Mouse (Mus musculus): ENCODE measurements around the gene Akap7.

The Akap7 gene

DNA sequence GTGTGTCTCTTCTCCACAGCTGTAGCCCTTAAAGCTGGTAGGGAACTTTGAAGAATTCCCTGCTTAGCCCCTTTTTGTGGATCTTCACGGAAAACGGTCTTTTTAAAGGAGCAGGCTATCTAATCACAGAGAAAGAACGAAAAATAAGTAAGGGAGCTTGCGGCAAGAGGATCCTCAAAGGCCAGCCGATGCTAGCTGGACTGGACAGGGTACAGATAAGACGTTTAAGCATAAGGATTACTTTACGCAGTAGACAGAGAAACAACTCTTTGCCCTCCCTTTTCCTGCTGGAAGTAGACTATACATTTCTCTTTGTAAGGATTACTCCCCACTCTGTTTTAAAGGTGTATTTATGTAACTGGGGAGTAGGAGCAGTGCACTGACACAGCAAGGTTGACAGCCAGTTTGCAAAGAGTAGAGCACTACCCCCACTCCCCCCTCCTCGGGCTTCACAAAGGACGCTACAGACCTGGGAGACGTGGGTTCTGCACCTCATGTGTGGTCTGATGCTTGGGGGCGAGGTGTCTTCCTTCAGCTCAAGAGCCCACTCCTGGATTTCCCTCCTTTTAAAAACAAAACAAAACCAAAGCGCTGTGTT is 9.9 kb downstream of the Akap7 start:
- DNase-seq (ENCODE audit: low spot score): no peak

DNA sequence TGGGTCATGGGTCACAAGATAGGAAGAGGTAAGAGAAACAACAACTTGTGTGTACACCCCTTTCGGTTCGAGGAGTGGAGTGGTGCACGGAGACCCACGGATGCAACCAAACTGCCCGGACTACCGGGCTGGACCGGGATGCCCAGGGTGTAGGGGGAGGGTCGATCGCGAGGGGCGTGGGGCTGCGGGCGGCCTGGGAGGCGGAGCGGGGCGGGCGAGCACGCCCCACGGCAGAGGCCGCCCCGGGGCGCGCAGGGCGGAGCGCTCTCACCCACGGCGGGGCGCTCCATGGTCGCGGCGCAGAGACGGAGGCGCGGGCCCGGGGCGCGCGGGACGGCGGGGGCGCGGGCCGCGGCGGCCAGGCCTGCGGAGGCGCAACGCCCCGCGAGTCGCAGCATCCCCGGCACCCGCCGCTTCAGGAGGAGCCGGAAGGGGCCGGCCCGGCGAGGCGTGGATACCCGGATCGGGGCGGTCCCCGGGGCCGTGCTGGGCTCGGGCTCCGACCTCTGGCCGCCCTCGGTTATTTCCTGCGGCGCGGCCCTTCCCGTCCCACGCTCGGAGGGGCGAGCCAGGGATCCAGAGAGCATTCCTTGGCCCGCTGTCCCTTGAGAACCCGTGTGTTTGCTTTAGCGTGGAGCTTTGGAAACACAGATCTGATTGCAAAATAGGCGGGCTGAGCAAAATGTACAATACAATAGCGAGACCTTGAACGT is 10.9 kb downstream of the Akap7 start:
- DNase-seq (ENCODE audit: low spot score): peak; percentile 91

DNA sequence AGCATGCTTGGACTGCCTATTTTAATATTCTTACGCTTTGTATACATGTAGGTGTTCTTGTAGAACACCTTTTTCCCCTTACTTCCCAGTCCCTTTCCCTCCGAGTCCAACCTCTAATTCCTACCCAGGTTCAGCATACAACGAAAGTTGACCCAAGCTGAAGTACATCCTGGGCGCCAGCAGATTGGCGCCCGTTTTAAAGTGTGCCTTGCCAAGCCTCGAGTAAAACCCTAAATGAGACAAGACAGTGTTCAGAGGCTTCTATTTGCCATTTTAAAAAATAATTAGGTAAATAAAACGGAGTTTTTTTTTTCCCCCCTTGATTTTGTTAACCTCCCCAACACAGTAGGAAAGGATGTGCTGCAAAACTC is 11.4 kb downstream of the Akap7 start:
- no peak for DNase-seq (ENCODE audit: low spot score)

DNA sequence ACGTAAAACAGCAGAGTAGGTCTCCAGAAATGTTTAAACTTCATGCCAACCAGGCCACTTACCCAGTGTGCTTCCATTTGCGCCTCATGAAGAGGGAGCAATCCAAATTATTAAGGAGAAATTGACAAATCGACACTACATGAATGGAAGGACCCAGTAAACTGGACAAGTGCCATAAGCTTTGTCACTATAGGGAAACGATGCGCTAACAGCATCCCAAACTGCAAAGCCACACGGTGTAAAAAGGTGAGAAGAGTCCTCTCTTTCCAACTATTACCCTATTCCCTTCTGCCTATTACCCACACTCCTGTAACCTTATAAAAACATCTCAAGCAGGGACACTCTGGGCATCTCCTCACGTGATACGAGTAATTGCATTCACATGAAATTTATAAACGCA is 11.8 kb downstream of the Akap7 start:
- no peak for DNase-seq (ENCODE audit: low spot score)

DNA sequence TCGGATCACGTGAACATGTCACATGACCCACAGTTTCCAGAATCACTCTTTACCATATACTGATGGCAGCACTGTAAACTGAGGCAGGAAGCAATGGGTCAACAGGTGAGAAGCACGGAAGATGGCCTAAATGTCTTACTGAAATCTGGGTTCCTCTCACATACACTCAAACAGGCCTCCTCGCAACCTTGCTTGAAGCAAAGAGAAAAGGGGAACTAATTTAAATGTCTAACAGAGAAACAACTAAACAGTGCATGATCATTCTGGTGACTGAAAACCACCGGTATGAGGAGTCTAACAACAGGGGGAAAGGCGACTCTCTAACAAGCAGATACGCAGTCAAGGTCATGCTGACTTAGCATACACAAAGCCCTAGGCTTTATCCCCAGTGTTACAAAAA is 12.7 kb downstream of the Akap7 start:
- no peak for DNase-seq (ENCODE audit: low spot score)

DNA sequence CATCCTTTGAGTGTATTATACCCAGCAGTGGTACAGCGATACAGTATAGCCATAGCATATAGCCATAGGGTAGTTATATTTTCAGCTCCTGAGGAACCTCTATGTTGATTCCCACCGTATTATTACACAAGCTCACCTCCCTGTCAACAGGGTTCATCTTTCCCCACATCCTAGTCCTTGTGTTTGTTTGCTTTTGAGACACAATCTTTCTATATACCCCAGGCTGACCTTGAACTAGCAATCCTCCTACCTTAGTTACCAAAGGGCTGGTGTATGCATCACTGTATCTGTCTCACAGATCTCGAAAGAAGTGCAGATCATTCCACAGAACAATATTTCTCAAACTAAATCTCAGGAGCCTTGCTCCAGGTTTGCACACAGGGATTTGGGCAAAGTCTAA is 13.9 kb downstream of the Akap7 start:
- DNase-seq (ENCODE audit: low spot score): no peak

DNA sequence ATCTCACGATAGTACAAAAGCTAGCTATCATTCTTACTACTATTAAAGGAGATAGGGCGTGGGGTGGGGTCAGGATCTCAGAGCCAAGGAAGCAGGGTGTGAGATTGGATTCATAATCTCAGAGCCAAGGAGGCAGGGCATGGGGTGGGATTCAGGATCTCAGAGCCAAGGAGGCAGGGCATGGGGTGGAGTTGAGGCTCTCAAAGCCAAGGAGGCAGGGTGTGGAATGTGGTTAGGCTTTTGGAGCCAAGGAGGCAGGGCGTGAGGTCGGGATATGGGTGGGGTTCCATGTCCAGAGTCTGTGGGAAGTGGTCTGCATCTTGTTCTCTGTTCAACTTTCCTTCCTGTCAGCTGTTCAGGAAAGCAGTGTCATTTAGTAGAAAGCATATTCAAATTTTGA is 16.6 kb downstream of the Akap7 start:
- no peak for DNase-seq (ENCODE audit: low spot score)

DNA sequence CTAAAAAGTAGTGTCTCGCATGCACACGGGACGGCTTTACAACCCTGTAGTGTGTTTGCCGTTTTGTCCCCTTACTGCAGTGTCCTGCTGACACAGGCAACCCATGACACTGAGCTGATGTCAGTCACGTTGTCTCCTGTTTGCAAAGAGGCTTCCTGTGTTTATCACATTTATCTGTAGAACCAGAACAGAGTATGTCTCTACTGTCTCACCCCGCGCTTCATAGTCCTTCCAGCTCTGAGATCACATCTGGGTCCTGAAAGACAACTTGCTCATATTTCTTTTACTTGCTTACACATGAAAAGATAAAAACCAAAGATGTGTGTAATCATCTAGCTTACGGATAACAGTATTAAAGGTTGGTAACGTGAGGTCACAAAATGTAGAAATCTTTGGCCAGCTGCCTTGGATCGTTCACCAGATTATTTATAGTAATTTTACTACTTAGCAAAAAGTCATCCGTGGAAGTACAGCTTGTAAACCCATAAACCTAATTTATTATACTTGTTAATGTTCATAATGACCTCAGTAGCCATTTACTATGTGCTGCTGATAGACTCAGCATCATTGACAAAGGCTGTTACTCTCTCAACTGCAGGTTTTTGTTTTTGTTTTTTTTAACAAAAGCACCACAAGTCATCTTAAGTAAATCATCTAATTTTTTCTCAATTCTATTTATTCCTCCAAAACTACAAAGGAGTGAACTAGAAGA is 22.4 kb downstream of the Akap7 start:
- DNase-seq (ENCODE audit: low spot score): no peak

DNA sequence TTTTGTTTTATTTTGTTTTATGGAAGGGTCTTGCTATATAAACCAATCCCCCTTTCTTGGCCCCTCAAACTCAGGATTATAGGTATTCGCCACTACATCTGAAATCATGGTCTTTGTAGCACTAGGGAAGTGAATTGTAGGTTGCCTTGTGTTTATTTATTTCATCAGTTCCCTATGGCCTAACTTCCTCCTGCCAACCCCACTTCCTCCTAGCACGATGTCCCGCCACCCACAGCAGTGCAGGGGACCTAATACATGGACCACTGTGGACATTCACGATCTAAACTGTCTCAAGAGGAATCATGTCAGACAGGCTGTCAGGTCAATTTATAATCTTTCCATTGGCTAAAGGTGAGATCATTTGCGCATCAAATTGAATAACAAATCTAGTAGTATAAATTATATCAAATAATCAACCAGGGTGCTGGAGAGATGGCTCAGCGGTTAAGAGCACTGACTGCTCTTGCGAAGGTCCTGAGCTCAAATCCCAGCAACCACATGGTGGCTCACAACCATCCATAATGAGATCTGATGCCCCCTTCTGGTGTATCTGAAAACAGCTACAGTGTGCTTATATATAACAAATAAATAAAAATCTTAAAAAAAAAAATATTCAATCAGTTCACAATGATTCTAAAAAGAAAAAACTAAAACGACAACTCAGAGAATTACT is 23.1 kb downstream of the Akap7 start:
- DNase-seq (ENCODE audit: low spot score): no peak

DNA sequence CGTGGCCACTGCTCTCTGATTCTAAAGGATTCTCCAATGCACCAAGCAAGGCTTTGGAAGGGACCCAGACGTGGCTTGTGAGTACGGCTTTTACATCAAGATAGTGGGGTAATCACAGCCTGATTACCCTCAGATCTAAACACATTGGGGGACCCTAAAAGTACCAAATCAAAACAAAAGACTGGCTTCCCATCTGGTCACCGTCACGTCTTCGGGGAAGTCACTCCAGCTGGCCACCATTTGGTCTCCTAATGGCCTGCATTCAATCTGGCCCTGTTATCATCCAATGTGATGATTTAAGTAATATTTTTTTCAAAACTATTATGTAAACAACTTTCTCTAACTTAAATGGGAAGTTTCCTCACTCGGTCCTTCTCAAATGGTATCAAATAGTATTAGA is 24.3 kb downstream of the Akap7 start:
- no peak for DNase-seq (ENCODE audit: low spot score)

DNA sequence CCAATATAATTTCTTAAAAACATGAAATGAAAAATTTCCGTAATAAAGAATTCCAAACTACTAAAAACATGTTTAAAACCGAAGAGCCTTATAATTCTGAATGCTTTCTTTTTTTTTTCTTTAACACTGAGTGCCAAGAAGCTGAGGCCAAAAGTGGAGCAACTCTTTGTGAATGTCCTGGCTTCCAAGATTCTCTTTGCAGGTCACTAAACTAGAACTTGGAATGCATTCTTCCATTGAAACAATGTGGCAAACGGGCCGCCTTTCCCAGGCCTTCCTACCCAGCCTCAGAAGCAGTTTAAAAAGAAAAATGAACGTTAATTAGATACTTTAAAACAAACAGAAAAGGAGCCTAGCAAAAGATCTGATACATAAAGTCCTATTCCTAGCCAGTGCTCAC is 27.5 kb downstream of the Akap7 start:
- DNase-seq (ENCODE audit: low spot score): no peak

DNA sequence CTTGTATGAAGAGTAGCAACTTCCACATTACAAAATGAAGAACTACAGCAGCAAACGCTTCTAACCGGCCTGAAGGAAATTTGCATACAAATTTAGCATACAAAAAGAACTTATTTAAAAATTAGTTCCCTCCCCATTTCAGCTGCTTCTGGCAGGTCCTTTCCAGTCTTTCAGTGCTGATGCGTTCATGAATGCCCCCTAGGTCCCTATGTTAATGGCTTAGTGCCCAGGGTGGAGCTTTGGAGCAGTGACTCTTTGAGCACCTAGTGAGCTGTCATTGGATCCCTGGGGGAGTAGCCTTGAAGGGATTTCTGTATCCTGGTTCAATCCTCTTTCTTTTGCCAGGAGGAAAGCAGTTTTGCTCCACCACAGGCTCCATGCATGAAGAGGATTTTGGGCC is 28.3 kb downstream of the Akap7 start:
- DNase-seq (ENCODE audit: low spot score): no peak

DNA sequence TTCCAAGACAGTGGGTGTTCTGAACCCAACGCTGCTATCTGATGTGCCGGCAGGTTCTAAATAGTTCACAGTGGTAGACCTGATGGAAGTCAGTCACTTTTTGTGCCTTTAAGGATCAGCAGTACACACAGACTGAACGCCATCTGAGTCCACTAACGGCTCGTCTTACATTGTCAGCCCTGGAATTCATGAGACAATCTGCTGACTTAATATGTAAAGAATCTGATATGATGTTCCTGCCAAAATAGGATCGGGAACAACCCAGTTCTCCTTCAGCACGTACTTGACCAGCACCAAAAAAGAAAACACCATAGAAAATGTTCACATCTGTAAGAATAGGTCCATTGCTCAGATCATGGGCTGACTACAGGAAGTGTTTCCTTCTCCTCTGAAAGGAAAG is 32.2 kb downstream of the Akap7 start:
- no peak for DNase-seq (ENCODE audit: low spot score)

DNA sequence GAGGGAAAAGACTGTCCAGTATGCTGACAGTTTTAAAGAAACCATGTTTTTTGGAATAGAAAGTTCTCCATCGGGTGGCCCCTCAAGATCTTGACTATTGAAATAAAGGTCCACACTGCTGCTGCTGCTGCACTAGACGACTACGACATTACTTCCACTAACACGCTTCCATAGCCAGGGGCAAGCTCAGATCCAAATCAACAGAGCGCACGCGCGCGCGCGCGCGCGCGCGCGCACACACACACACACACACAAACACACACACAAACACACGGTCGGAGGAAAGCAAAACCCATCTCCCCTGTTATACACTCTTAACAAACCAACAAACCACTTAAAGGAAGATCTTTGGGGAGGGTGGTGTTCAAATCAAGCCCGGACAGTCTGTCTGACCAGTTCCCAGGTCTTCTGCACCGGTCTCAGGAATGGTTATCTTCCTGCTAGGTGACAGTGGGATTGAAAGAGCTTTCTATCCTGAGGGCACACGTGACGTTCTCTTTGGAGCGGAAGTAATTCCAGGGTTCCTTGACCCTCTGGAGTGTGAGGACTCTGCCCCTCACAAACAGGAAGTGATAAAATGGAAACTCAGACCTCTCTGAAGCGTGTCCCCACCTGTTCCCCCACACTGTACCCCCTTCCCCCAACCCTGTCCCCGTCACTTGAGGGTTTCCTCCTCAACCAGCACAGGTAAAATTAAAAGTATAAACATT is 32.9 kb downstream of the Akap7 start:
- no peak for DNase-seq (ENCODE audit: low spot score)

DNA sequence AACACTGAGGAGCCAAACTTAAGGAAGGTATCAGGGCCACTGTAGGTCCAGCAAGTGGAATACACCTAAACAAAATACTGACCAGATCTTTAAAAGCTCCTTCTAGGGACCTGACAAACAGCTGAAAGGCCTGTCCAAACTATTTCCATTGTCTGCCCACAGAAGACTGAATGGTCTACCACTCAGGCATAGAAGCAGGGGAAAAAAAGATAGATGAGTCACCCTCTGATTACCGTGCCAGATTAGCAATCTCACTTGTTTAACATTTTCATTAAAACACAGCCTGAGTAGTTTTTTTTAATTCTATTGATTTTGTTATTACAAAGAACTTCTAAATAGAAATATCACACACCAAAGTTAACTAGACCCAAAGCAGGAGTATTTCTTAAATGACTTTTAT is 33.9 kb downstream of the Akap7 start:
- no peak for DNase-seq (ENCODE audit: low spot score)

DNA sequence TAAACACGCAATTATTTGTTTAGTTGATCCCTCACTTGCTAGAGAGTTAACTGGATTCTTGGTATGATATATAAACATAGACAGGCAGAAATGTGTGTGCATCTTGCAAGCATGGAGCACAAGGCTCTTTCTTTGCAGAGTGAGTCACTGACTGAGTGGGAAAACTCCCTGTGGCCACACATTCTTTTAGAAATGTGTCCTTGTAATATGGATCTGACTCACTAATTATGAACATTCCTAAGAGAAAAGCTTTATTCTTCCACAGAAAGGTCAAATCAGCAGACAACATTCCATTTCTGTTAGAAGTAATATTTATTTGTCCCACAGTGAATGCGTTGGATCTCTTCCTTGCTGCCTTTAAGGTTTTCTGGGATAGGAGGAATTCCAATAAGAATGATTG is 35.9 kb downstream of the Akap7 start:
- no peak for DNase-seq (ENCODE audit: low spot score)

DNA sequence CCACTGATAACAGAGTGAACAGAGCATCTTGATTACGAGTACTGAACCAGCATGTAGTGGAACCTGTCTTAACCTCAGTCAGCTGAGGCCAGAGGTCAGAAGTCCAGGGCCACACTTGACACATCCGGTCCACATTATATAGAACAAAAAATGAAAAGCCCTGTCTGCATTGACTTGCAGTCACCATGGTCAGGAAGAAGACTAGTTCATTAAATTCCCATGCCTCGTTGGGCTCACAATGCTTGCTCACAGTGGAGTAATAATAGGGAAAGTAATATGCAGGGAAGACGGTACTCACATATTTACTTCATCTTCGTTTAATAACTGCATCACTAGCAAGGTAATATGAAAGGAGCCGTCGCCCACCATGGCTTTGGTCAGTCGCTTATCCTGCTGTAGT is 36.5 kb downstream of the Akap7 start:
- DNase-seq (ENCODE audit: low spot score): no peak

DNA sequence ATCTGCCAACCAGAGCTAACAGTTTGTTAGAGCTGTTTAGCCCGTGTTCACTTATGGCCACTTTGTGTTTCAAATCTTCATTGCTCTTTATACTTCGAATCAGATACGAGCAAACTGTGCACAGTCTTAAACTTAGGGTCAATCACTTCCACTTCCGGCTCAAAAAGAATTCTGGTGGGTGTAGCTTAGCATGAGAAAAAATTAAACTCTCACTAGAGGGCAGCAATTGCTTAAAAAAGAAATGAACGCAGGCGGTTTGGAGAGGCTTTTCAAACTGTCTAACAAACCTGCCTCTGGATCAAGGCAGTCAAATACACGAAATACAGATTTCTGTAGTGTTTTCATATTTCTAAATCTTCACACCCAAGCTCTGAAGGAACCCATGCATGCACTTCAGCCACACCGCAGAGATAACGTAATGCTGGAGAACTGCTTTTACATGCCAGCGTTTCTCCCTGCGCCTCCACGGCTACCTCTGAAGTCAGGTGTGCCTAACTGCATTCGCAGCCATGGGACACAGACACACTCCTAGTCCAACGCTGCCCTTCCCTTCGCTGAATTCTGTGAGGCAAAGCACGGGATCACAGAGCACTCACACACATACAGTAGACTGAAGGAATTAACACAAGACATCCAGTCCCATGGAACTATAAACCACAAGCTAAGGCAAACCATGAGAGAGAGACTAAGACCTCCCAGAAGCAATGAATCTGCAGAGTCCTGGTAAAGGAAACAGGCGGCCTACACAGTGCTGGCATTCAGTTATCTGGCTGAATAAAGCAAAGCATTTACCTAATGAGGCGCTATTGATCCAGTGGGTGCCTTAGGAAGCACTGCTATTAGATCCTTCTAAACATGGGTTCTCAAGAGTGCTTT is 39.0 kb downstream of the Akap7 start:
- DNase-seq (ENCODE audit: low spot score): no peak

DNA sequence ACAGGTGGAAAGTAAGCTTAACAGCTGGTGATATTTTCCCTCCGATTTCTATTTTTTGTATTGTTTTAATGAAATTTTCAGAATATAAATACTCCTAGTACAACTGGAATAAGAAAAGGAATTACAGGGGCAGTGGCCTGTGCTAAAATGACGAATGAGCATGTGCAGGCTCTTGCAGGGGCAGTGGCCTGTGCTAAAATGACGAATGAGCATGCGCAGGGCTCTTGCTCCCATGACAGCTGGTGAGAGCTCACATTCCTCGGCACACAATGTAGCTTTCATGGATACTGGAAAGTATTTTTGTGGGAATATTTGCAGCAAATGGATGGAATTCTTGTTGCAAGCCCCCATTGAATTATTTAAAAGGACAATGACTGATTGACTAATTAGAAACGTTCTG is 46.5 kb downstream of the Akap7 start:
- DNase-seq (ENCODE audit: low spot score): no peak

DNA sequence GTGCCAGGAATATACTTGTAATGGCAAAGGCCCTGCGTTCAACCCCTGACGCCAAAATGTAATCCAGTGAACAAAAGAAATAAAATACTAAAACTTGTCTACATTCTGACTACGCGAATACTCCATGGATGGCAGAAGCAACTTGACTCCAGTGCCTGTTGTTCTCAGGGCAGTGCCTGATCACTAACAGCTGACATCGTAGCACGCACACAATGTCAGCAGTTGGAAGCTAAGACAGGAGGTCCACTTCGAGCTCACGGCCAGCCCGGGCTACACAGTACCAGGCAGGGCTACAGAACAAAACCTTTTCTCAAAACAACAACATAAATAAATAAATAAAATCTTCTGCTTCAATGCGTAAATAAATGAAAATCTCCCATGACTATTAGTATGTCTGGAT is 46.9 kb downstream of the Akap7 start:
- DNase-seq (ENCODE audit: low spot score): no peak

DNA sequence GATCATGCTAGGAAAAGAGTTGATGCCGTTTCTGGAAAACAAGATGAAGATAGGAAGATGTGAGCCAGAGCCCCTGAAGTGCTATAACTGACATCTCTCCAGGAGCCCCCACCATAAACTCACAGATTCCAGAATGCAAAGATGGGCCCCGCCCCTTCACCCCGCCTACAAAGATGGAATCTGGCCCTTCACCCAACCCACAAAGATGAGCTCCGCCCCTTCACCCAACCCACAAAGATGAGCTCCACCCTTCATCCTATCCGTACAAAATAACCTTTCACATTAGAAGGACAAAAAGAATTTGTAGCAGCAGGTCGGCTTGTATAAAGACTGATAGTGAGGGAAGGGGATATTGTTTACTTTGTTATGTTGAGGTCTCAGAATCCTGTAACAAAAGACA is 49.5 kb downstream of the Akap7 start:
- DNase-seq (ENCODE audit: low spot score): no peak

DNA sequence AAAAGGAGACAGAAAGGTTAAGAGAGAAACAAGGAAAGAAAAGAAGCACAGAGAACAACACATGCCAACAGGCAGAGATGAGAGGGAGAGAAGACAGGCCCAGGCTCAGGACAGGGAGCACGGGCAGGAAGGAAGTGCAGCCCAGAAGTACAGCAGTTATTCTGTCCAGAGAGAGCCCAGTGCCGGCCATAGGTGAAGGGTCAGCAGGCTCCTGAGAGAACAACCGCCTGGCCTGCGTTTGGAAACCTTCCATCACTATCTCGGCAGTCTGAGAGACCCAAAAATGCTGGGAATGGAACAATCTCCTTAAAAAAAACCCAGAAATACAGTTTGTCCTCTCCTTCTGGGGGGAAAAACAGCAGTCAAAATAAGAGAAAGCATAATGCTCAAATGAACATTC is 50.2 kb downstream of the Akap7 start:
- DNase-seq (ENCODE audit: low spot score): no peak

Measured in testis, postnatal 10 days (tissue).